Mouse (Mus musculus): ENCODE data around the gene Sema7a.

DNA sequence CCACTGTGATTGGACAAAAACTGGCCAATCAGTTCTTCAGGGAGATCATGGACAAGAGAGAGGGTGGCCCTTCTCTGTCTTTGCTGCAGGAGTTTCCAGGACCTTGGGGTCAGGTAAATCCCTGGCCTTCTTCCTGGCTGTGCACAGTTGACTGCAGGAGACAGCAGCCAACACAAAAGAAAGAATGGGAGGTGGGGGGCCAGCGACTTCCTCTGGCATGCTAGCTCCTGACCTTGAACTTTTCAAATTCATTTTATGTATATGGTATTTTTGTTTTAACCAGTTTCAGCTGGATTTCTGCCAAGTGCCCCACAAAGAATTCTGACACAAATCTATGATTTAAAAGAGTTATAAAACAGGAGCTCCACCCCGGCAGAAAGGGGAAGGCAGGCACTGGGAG is 63.4 kb downstream of the Sema7a start:
- peak; percentile 79 for TF ChIP-seq EP300 (IDR thresholded peaks at IDR 0.05; ENCODE audit: insufficient read depth, low read depth, low read length)
- no peak for TF ChIP-seq CTCF (IDR thresholded peaks at IDR 0.05; ENCODE audit: low read depth, low read length)
